Mouse (Mus musculus): ENCODE data around the gene Gm49345. TPM values are rescaled to one million over a fixed set of nuclear protein-coding genes. Genes with fewer than 3 reads are reported as not detected.

The Gm49345 gene
- not detected in 2 replicates for polyA plus RNA-seq (2012)

GRCm38 (mm10) chr13:67637294-67638007, at the start of gene Gm49345, which contains the start of gene Zfp729a:
Gene Gm49345 (minus strand): TSS chr13:67637769.
Gene Zfp729a (minus strand): TSS chr13:67637791.

GRCm38 (mm10) chr13:67686971-67687370, 49.4 kb upstream of the Gm49345 start, which contains the start of gene Zfp738:
Gene Zfp738 (minus strand): TSS chr13:67687071.

GRCm38 (mm10) chr13:67609066-67609876, 28.3 kb downstream of the Gm49345 start, which contains the start of gene Zfp729b:
Gene Zfp729b (minus strand): TSS chr13:67609707.

GRCm38 (mm10) chr13:67553730-67554129, 83.8 kb downstream of the Gm49345 start, which contains the start of gene Zfp748:
Gene Zfp748 (minus strand): TSS chr13:67553830.

Other genes with a start within 250 kb of the Gm49345 start
- gene Zfp429, start 237.9 kb downstream of the Gm49345 start, polyA plus RNA-seq (2012): 0.34 and 0.63 TPM in 2 replicates
- gene Zfp459, start 216.4 kb downstream of the Gm49345 start, polyA plus RNA-seq (2012): not detected in 2 replicates
- 0.28 and 0.83 TPM in 2 replicates for gene Zfp874a, start 186.1 kb downstream of the Gm49345 start, polyA plus RNA-seq (2012)
- gene Zfp874b, start 153.5 kb downstream of the Gm49345 start, polyA plus RNA-seq (2012): 0.13 and 0.18 TPM in 2 replicates
- gene Zfp58, start 137.2 kb downstream of the Gm49345 start, polyA plus RNA-seq (2012): 0.23 and 0.51 TPM in 2 replicates
- not detected in 2 replicates for gene Gm26965, start 111.6 kb downstream of the Gm49345 start, polyA plus RNA-seq (2012)
- 0.63 and 0.94 TPM in 2 replicates for gene Zfp87, start 111.6 kb downstream of the Gm49345 start, polyA plus RNA-seq (2012)
- 0.27 and 0.32 TPM in 2 replicates for gene Zfp748, start 83.9 kb downstream of the Gm49345 start, polyA plus RNA-seq (2012)
- 0.23 and 0.63 TPM in 2 replicates for gene Zfp729b, start 28.1 kb downstream of the Gm49345 start, polyA plus RNA-seq (2012)
- 0.20 and 0.27 TPM in 2 replicates for gene Zfp729a, start within 50 bp of the Gm49345 start, polyA plus RNA-seq (2012)
- 0.50 and 0.78 TPM in 2 replicates for gene Zfp738, start 49.3 kb upstream of the Gm49345 start, polyA plus RNA-seq (2012)
- gene Zfp65, start 91.4 kb upstream of the Gm49345 start, polyA plus RNA-seq (2012): 0.53 and 0.72 TPM in 2 replicates
- 0.26 and 0.27 TPM in 2 replicates for gene Zfp85, start 117.5 kb upstream of the Gm49345 start, polyA plus RNA-seq (2012)
- 0.04 and 0.21 TPM in 2 replicates for gene Zfp493, start 141.9 kb upstream of the Gm49345 start, polyA plus RNA-seq (2012)
- gene Zfp273, start 176.0 kb upstream of the Gm49345 start, polyA plus RNA-seq (2012): 0.25 and 0.50 TPM in 2 replicates
- not detected in 2 replicates for gene Gm10037, start 193.3 kb upstream of the Gm49345 start, polyA plus RNA-seq (2012)
- gene BC048507, start 225.6 kb upstream of the Gm49345 start, polyA plus RNA-seq (2012): not detected in 2 replicates

Data from megakaryocyte-erythroid progenitor cell, adult 5 weeks (primary cell).